Mouse (Mus musculus): Measurements from ENCODE around the gene Zfr2.

GRCm38 (mm10) chr10:81291511-81292104 is 58.7 kb downstream of the Zfr2 start, which contains the start of gene Tjp3:
- TF ChIP-seq CTCF (IDR thresholded peaks at IDR 0.05 in 2 of 3, conservative IDR thresholded peaks at IDR 0.05 in 1 of 3; ENCODE audit: control insufficient read depth in 1 of 3, insufficient read depth in 1 of 3, low read depth in 2 of 3, low read length in 3 of 3, poor library complexity in 1 of 3, severe bottlenecking in 1 of 3) (no peak), SMC3 (IDR thresholded peaks at IDR 0.05; ENCODE audit: low read depth, low read length) (no peak), NRF1 (IDR thresholded peaks at IDR 0.05; ENCODE audit: insufficient read depth, low read depth, low read length, poor library complexity, severe bottlenecking) (no peak), USF1 (IDR thresholded peaks at IDR 0.05; ENCODE audit: low read depth, low read length) (no peak), POLR2A (IDR thresholded peaks at IDR 0.05; ENCODE audit: control insufficient read depth in 1 of 2, insufficient read depth in 1 of 2, low read depth in 1 of 2, low read length in 2 of 2, poor library complexity in 1 of 2) (no peak), RAD21 (IDR thresholded peaks at IDR 0.05; ENCODE audit: low read depth, low read length) (no peak)

All from MEL (cell line).